Mouse (Mus musculus) intestine, postnatal 0 days (tissue): ENCODE measurements around the gene Trak1. TPM values are rescaled to one million over a fixed set of nuclear protein-coding genes. Genes with fewer than 3 reads are reported as not detected.

Source experiments
- ATAC-seq: fragments of 200-750 bp; cut with Nextera tagmentation; 2 replicates; pipeline ENCODE4 v1.8.0; 2017; ENCODE audit warnings: mild to moderate bottlenecking, moderate TSS enrichment, moderate library complexity
- H3K27ac ChIP-seq: fragments of 300-500 bp; sonication (generic); 2 replicates; pipeline ENCODE4 v1.5.1; 2014; ENCODE audit warnings: mild to moderate bottlenecking, low read depth, low read length, moderate library complexity
- H3K27me3 ChIP-seq: fragments of 300-500 bp; sonication (generic); replicated peaks from 2 replicates; pipeline ENCODE4 v1.6.1; 2014; ENCODE audit warnings: low read length, mixed read lengths; ENCODE audit not compliant: control insufficient read depth, insufficient read depth
- H3K36me3 ChIP-seq: fragments of 300-500 bp; sonication (generic); 2 replicates; pipeline ENCODE4 v1.6.1; 2014; ENCODE audit warnings: mild to moderate bottlenecking, moderate library complexity; ENCODE audit not compliant: control insufficient read depth, insufficient read depth
- H3K4me1 ChIP-seq: fragments of 300-500 bp; sonication (generic); replicated peaks from 2 replicates; pipeline ENCODE4 v1.6.1; 2014; ENCODE audit warnings: antibody characterized with exemption, low read length, mixed read lengths; ENCODE audit not compliant: control insufficient read depth, insufficient read depth
- H3K4me2 ChIP-seq: fragments of 300-500 bp; sonication (generic); replicated peaks from 2 replicates; pipeline ENCODE4 v1.6.1; 2014; ENCODE audit warnings: low read depth, mild to moderate bottlenecking, moderate library complexity
- H3K4me3 ChIP-seq: fragments of 300-500 bp; sonication (generic); 2 replicates; pipeline ENCODE4 v1.5.1; 2014; ENCODE audit warnings: low read depth, low read length
- H3K9ac ChIP-seq: fragments of 300-500 bp; sonication (generic); 2 replicates; pipeline ENCODE4 v1.6.1; 2014; ENCODE audit warnings: mild to moderate bottlenecking, low read depth, low read length
- H3K9me3 ChIP-seq: fragments of 300-500 bp; sonication (generic); 2 replicates; pipeline ENCODE4 v1.6.1; 2016; ENCODE audit warnings: mixed run types; ENCODE audit not compliant: control insufficient read depth
- CTCF ChIP-seq: sonication (generic); IDR thresholded peaks from 2 replicates; pipeline ENCODE4 v1.5.1; 2016; ENCODE audit warnings: low read depth, mild to moderate bottlenecking, control low read depth, antibody characterized with exemption, moderate library complexity
- WGBS: fragments of 180-500 bp; shearing (Covaris S2); extraction: QIAGEN DNeasy Blood & Tissue Kit; methylation state at CpG from one replicate; pipeline ENCODE4 v1.1.7; 2014; 5-methylcytosine and 5-hydroxymethylcytosine counted together
- polyA plus RNA-seq: library from polyadenylated mRNA; unstranded; fragments of >200 nt; fragmentation: Nextera tagmentation; extraction: Ambion mirVana; gene quantifications from 2 replicates; pipeline ENCODE4 v1.2.1, GENCODE M21; 2015

The Trak1 gene
- polyA plus RNA-seq, 1 experiment from 2014 or later: 16.3 TPM

DNA sequence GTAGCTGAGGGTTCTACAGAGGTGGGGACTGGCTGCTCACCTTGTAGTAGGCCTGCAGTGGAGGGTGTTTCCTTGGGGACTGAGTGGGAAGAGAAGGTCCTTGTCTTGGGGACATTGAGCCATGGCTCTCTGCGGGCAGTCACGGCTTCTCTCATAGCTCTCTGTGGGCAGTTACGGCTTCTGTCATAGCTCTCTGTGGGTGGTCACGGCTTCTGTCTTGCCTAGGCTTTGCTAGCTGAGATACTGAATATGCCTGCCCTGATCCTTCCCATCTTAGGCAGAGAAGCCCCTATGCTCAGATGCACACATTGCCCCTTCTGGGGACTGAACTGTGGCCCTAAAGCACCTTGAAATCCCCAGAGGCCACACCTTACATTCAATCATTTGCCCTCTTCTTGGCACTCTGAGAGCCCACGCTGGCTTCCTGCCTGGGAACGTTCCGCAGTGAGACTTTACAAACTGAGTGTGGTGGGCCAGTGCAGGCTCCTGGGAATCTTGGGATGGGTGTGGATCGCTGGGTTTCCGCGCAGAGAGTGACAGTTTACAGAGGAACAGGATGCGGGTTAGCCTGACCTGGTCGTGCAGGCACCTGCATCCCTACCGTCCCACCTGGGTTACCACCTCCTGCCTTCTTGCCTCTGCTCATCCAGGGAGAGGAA is 91.1 kb downstream of the Trak1 start:
- H3K9ac ChIP-seq: no peak overlapping the region
- no peak for TF ChIP-seq CTCF

DNA sequence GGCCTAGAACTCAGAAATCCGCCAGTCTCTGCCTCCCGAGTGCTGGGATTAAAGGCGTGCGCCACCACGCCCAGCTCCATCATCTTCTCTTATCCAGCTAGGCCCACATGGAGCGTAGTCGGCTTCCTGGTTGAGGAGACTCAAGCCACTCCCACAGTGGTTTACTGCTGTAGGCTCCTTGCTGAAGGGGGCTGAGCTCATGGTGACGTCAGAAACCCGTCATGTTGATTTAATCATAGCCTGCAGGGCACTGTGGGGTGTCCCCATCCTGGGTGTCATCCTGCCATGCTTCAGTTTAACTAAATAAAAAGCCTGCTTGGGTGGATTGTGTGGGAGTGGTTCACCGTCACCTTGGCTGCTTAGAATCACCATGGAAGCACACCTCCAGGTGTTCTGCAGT is 92.0 kb downstream of the Trak1 start:
- no peaks in the 10 kb centered on the region for H3K9me3 ChIP-seq

More for the DNA sequence above, 91.1 kb downstream of the Trak1 start:
- Histone ChIP-seq H3K36me3 (peaks cover 10% of the 10 kb centered on the region; the same call in 1 of the 2 replicates), H3K4me3 (no peak overlapping the region), H3K4me1 (peaks cover 2% of the 10 kb centered on the region; the same call in 1 of the 2 replicates), H3K27ac (no peak overlapping the region), H3K4me2 (no peak overlapping the region), H3K27me3 (no peaks in the 10 kb centered on the region), H3K9me3 (no peaks in the 10 kb centered on the region)
- WGBS: 79% methylated on average over 13 of the region's 13 CpGs
- ATAC-seq: no peak

DNA sequence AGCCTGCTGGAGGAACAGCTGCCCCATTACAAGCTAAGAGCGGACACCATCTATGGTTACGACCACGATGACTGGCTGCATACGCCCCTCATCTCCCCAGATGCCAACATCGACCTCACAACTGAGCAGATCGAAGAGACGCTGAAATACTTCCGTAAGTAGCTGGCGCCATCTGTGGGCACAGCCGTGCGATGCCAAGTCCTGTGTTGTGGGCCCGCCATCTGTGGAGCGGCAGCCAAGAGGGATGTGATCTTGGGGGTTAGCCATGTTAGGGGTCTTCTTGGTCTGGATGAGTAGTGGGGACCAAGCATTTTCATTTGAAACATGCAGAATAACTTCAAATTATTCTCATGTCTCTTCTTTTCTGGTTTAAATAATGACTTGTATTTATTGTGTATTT is 94.6 kb downstream of the Trak1 start:
- 96% methylated on average over 13 of the region's 13 CpGs for WGBS
- Histone ChIP-seq H3K27me3 (no peaks in the 10 kb centered on the region), H3K9ac (no peak overlapping the region), H3K27ac (no peak overlapping the region), H3K36me3 (peaks cover 16% of the 10 kb centered on the region; the same call in 1 of the 2 replicates), H3K9me3 (no peaks in the 10 kb centered on the region), H3K4me1 (no peaks in the 10 kb centered on the region), H3K4me2 (no peak overlapping the region), H3K4me3 (no peak overlapping the region)
- peak; percentile 44 for TF ChIP-seq CTCF
- no peak for ATAC-seq

More for the DNA sequence above, 92.0 kb downstream of the Trak1 start:
- Histone ChIP-seq H3K4me2 (no peak overlapping the region), H3K36me3 (peaks cover 13% of the 10 kb centered on the region; the same call in 1 of the 2 replicates), H3K4me3 (no peak overlapping the region), H3K9ac (no peak overlapping the region), H3K27ac (no peak overlapping the region), H3K27me3 (no peaks in the 10 kb centered on the region), H3K4me1 (no peaks in the 10 kb centered on the region)
- no peak; the same call in 1 of the 2 replicates for ATAC-seq
- no peak for TF ChIP-seq CTCF
- WGBS: 79% methylated on average over 10 of the region's 10 CpGs

DNA sequence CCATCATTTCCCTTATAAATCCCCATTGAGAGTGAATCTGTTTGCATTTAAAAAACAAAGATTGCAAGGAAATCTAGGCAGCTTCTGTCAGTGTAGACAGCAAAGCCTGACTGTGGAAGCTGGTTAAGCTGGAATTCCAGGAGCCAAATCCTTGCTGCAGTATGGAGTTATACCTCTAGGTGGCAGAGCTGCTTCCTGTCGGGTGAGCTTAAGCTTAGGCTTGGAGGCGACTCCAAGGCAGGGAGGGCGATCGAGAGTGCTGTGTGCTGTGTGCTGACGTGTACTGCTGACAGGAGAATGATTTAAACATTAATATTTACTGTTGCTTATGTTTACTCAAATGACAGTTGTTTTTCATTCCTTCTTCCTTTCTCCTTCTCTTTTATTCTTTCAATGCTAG is 95.1 kb downstream of the Trak1 start:
- H3K9me3 ChIP-seq: no peaks in the 10 kb centered on the region
- WGBS: 20% methylated on average over 5 of the region's 5 CpGs
- no peak overlapping the region for H3K9ac ChIP-seq
- H3K4me1 ChIP-seq: 0 out of 2 replicates have a peak, but pooled peaks cover 1% of the 10 kb centered on the region
- H3K27me3 ChIP-seq: no peaks in the 10 kb centered on the region
- H3K27ac ChIP-seq: no peak overlapping the region
- TF ChIP-seq CTCF: peak; percentile 91
- ATAC-seq: 0 out of 2 replicates have a peak, but pooled peaks have one; percentile 31
- H3K4me2 ChIP-seq: no peak overlapping the region
- peaks cover 14% of the 10 kb centered on the region; the same call in 1 of the 2 replicates for H3K36me3 ChIP-seq
- H3K4me3 ChIP-seq: no peak overlapping the region

DNA sequence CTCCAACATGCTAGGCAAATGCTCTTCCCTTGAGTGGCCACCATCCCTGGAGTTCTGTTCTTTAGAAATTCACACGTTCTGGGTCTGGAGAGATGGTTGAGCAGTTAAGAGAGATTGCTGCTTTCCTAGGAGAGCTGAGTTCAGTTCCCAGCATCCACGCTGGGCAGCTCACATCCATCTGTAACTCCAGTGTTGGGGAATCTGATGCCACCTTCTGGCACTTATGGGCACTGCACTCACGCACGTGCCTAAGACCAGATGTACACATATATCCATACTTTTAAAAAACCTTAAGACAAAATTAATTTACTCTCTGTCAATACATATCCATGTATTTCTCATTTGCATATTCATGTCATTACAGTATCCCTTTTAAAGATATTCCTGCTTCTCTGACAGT is 95.8 kb downstream of the Trak1 start:
- TF ChIP-seq CTCF: peak; percentile 63
- no peaks in the 10 kb centered on the region for H3K9me3 ChIP-seq
- no peak overlapping the region for H3K9ac ChIP-seq
- peaks cover 14% of the 10 kb centered on the region; the same call in 1 of the 2 replicates for H3K36me3 ChIP-seq
- no peak for ATAC-seq
- no peak overlapping the region for H3K4me3 ChIP-seq
- WGBS: 97% methylated on average over 4 of the region's 4 CpGs
- no peak overlapping the region for H3K4me2 ChIP-seq
- no peaks in the 10 kb centered on the region for H3K27me3 ChIP-seq
- H3K27ac ChIP-seq: no peak overlapping the region
- H3K4me1 ChIP-seq: peaks cover 6% of the 10 kb centered on the region; the same call in 1 of the 2 replicates

DNA sequence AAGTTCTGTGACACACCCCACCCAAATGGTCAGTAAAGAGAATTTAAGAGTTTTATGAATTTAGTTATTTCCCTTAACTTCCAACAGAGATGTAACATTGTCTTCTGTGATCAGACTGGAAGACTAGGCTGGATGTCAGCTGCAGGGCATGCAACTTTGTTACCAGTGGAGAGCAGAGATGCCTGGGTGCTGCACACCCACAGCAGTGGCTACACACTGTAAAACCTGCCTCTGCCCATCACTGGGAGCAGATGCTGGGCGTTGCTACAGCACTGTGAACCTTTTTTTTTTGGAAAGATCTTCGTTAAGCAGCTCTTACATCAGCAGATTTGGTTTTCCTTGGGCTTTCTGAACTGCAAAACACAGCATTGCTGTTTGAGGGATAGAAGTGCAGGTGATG is 97.6 kb downstream of the Trak1 start:
- ATAC-seq: no peak
- WGBS: 87% methylated on average over 2 of the region's 2 CpGs
- H3K36me3 ChIP-seq: peaks cover 9% of the 10 kb centered on the region; the same call in 1 of the 2 replicates
- H3K9ac ChIP-seq: no peak overlapping the region
- H3K27me3 ChIP-seq: no peaks in the 10 kb centered on the region
- H3K4me1 ChIP-seq: peaks cover 8% of the 10 kb centered on the region; the same call in 1 of the 2 replicates
- H3K4me3 ChIP-seq: no peak overlapping the region
- H3K27ac ChIP-seq: no peak overlapping the region
- no peak for TF ChIP-seq CTCF
- H3K4me2 ChIP-seq: no peak overlapping the region
- H3K9me3 ChIP-seq: no peaks in the 10 kb centered on the region
